Mouse (Mus musculus) heart, adult 2 months (tissue): Measurements from ENCODE around the gene Rabac1. TPM values are rescaled to one million over a fixed set of nuclear protein-coding genes. Genes with fewer than 3 reads are reported as not detected.

Experiments used
- DNase-seq, 2 experiments: peaks; one replicate each; pipeline ENCODE4 v3.0.0; 2021
- H3K27ac ChIP-seq: fragments of 200-600 bp; 2 replicates; pipeline ENCODE4 v1.8.1; 2022
- H3K27me3 ChIP-seq: fragments of 200-500 bp; 2 replicates; pipeline ENCODE4 v1.6.1; 2012; ENCODE audit warnings: mild to moderate bottlenecking, low read length, inconsistent platforms, mixed read lengths; ENCODE audit not compliant: control insufficient read depth, insufficient read depth
- H3K36me3 ChIP-seq: fragments of 200-500 bp; 2 replicates; pipeline ENCODE4 v1.6.1; 2012; ENCODE audit warnings: low read length, inconsistent platforms; ENCODE audit not compliant: control insufficient read depth, insufficient read depth
- H3K4me1 ChIP-seq: fragments of 200-500 bp; 2 replicates; pipeline ENCODE4 v1.6.1; 2011; ENCODE audit warnings: low read length; ENCODE audit not compliant: control insufficient read depth, insufficient read depth
- H3K4me3 ChIP-seq: fragments of 200-600 bp; 2 replicates; pipeline ENCODE4 v1.8.1; 2022
- H3K79me2 ChIP-seq: fragments of 200-500 bp; replicated peaks from 2 replicates; pipeline ENCODE4 v1.6.1; 2012; ENCODE audit warnings: mild to moderate bottlenecking, inconsistent platforms, low read length, moderate library complexity, mixed read lengths; ENCODE audit not compliant: control insufficient read depth, insufficient read depth
- H3K9ac ChIP-seq: fragments of 200-500 bp; 2 replicates; pipeline ENCODE4 v1.6.1; 2012; ENCODE audit warnings: low read depth, mild to moderate bottlenecking, control low read depth, inconsistent platforms, low read length, mixed read lengths
- CTCF ChIP-seq: fragments of 200-600 bp; IDR thresholded peaks from 2 replicates; pipeline ENCODE4 v1.8.1; 2022; ENCODE audit warnings: antibody characterized with exemption, mild to moderate bottlenecking, moderate library complexity
- EP300 ChIP-seq: fragments of 200-500 bp; IDR thresholded peaks from 2 replicates; pipeline ENCODE4 v1.6.1; 2011; ENCODE audit warnings: low read depth, low read length, control low read depth; ENCODE audit not compliant: insufficient read depth
- POLR2A ChIP-seq: fragments of 200-500 bp; IDR thresholded peaks from 2 replicates; pipeline ENCODE4 v1.6.1; 2011; ENCODE audit warnings: mild to moderate bottlenecking, low read depth, low read length, control low read depth; ENCODE audit not compliant: insufficient read depth
- WGBS: fragments of 180-500 bp; shearing (Covaris S2); methylation state at CpG from one replicate; pipeline ENCODE4 v1.1.7; 2018; 5-methylcytosine and 5-hydroxymethylcytosine counted together
- intact Hi-C: fragments of 180-260 bp; cut with DNase I; formaldehyde crosslinking; loops from one replicate; pipeline ENCODE4 v1.15.1; 2025
- polyA plus RNA-seq: library from polyadenylated mRNA; depleted of rRNA; stranded (reverse); fragments of >200 nt; gene quantifications from 2 replicates; pipeline ENCODE4 v1.2.3, GENCODE M21; 2012
- total RNA-seq, 2 experiments: library from RNA; stranded (reverse); gene quantifications; 2 replicates each; pipeline ENCODE4 v1.2.3; 2021

Gene Rabac1
- total and polyA plus RNA-seq, 3 experiments = 299 to 467 (median 358) TPM

GRCm38 (mm10) chr7:25007609-25008374, 35.2 kb upstream of the Rabac1 start:
- no peaks in the 10 kb centered on the region for H3K4me1 ChIP-seq
- peaks cover 27% of the 10 kb centered on the region for H3K27me3 ChIP-seq
- 34% methylated on average over 8 of the region's 8 CpGs for WGBS
- intact Hi-C loops = no loop called here
- TF ChIP-seq POLR2A (no peak), EP300 (no peak), CTCF (no peak)
- H3K4me3 ChIP-seq = no peak overlapping the region
- no peak overlapping the region for H3K27ac ChIP-seq
- H3K79me2 ChIP-seq = no peaks in the 10 kb centered on the region
- no peak for DNase-seq
- no peaks in the 10 kb centered on the region for H3K36me3 ChIP-seq
- no peak overlapping the region for H3K9ac ChIP-seq

- Histone ChIP-seq H3K4me3 (no peak overlapping the region), H3K27me3 (peaks cover 27% of the 10 kb centered on the region), H3K27ac (no peak overlapping the region), H3K36me3 (no peaks in the 10 kb centered on the region), H3K4me1 (no peaks in the 10 kb centered on the region), H3K79me2 (no peaks in the 10 kb centered on the region), H3K9ac (no peak overlapping the region)
- 80% methylated on average over 12 of the region's 12 CpGs for WGBS
- DNase-seq = peak in 1 of 2 experiments; percentile 40
- TF ChIP-seq EP300 (no peak), POLR2A (no peak), CTCF (no peak)
- intact Hi-C loops = no loop called here
These were observed 34.2 kb upstream of the Rabac1 start for GRCm38 (mm10) chr7:25006586-25007364.

- no peaks in the 10 kb centered on the region for H3K36me3 ChIP-seq
- no peaks in the 10 kb centered on the region for H3K4me1 ChIP-seq
- no peaks in the 10 kb centered on the region for H3K79me2 ChIP-seq
- TF ChIP-seq CTCF (no peak), POLR2A (no peak), EP300 (no peak)
- WGBS = 64% methylated on average over 3 of the region's 3 CpGs
- H3K27ac ChIP-seq = no peak overlapping the region
- intact Hi-C loops = no loop called here
- H3K27me3 ChIP-seq = peaks cover 27% of the 10 kb centered on the region
- H3K9ac ChIP-seq = no peak overlapping the region
- no peak overlapping the region for H3K4me3 ChIP-seq
- no peak for DNase-seq
These were observed 33.6 kb upstream of the Rabac1 start for GRCm38 (mm10) chr7:25006171-25006570.

GRCm38 (mm10) chr7:25005421-25006065, 33.0 kb upstream of the Rabac1 start, which contains the start of gene Atp1a3:
Gene Atp1a3, minus strand, starts transcription at chr7:25005958.
- intact Hi-C loops = no loop called here
- H3K4me3 ChIP-seq = no peak within 1 kb of the TSS
- 3% methylated on average over 54 of the region's 54 CpGs for WGBS
- H3K27me3 ChIP-seq = peaks cover 24% of the 10 kb centered on the region
- H3K36me3 ChIP-seq = no peaks in the 10 kb centered on the region
- no peaks in the 10 kb centered on the region for H3K79me2 ChIP-seq
- H3K9ac ChIP-seq = no peak within 1 kb of the TSS
- H3K27ac ChIP-seq = no peak within 1 kb of the TSS
- TF ChIP-seq POLR2A (no peak), CTCF (no peak), EP300 (no peak)
- H3K4me1 ChIP-seq = no peaks in the 10 kb centered on the region
- peak in 1 of 2 experiments; percentile 17 for DNase-seq

- no peak overlapping the region for H3K9ac ChIP-seq
- intact Hi-C loops = no loop called here
- H3K27ac ChIP-seq = no peak overlapping the region
- H3K36me3 ChIP-seq = no peaks in the 10 kb centered on the region
- peaks cover 18% of the 10 kb centered on the region for H3K27me3 ChIP-seq
- DNase-seq = no peak
- TF ChIP-seq POLR2A (no peak), CTCF (no peak)
- WGBS = 34% methylated on average over 7 of the region's 9 CpGs
- no peak overlapping the region for H3K4me3 ChIP-seq
- no peaks in the 10 kb centered on the region for H3K79me2 ChIP-seq
- H3K4me1 ChIP-seq = no peaks in the 10 kb centered on the region
These were observed 32.3 kb upstream of the Rabac1 start for GRCm38 (mm10) chr7:25004806-25005205.
